Mouse (Mus musculus) mammary gland, adult 2 months (tissue): ENCODE results near the gene Fscn3. TPM values are rescaled to one million over a fixed set of nuclear protein-coding genes. Genes with fewer than 3 reads are reported as not detected.

Experiments
- polyA plus RNA-seq: library from polyadenylated mRNA; depleted of rRNA; stranded (reverse); fragments of >200 nt; gene quantifications from 2 replicates; pipeline ENCODE4 v1.2.3, GENCODE M21; 2012; ENCODE audit warnings: low replicate concordance; rRNA removed

Fscn3 gene
- not detected in 2 replicates for polyA plus RNA-seq

GRCm38 (mm10) chr6:28427096-28427839, at the start of gene Fscn3:
TSS of gene Fscn3 (plus strand) at chr6:28427789.

GRCm38 (mm10) chr6:28397681-28398203, 29.8 kb upstream of the Fscn3 start, which contains the start of gene Zfp800:
TSS of gene Zfp800 (minus strand) at chr6:28398005.

GRCm38 (mm10) chr6:28423313-28423712, 4.3 kb upstream of the Fscn3 start, which contains the start of gene Arf5:
TSS of gene Arf5 (plus strand) at chr6:28423560.

GRCm38 (mm10) chr6:28428290-28428689, 701 bp downstream of the Fscn3 start, which contains the start of gene Gcc1:
TSS of gene Gcc1 (minus strand) at chr6:28428390.

GRCm38 (mm10) chr6:28449253-28449652, 21.7 kb downstream of the Fscn3 start, which contains the start of gene Pax4:
TSS of gene Pax4 (minus strand) at chr6:28449353.

GRCm38 (mm10) chr6:28474839-28475238, 47.2 kb downstream of the Fscn3 start, which contains the start of gene Snd1:
TSS of gene Snd1 (plus strand) at chr6:28475139.

Other genes with a start within 250 kb of the Fscn3 start
- gene Zfp800, start 29.8 kb upstream of the Fscn3 start, polyA plus RNA-seq, result 2.7 and 5.5 TPM in 2 replicates
- gene Arf5, start 4.2 kb upstream of the Fscn3 start, polyA plus RNA-seq, result 469 and 670 TPM in 2 replicates
- gene Gcc1, start 601 bp downstream of the Fscn3 start, polyA plus RNA-seq, result 4.7 and 7.6 TPM in 2 replicates
- not detected in 2 replicates for gene Pax4, start 21.6 kb downstream of the Fscn3 start, polyA plus RNA-seq
- gene Snd1, start 47.4 kb downstream of the Fscn3 start, polyA plus RNA-seq, result 61.5 and 83.7 TPM in 2 replicates